Mouse (Mus musculus) heart, adult 2 months (tissue): ENCODE measurements at regions not wholly inside any gene's neighbourhood (a gene's known extent, or its start where the extent isn't known, plus 50 kb on each side); places are given as distances from the start of the nearest gene placed in this dataset.

Source experiments
- CTCF ChIP-seq: fragments of 200-600 bp; IDR thresholded peaks from 2 replicates; pipeline ENCODE4 v1.8.1; 2022; ENCODE audit warnings: antibody characterized with exemption, mild to moderate bottlenecking, moderate library complexity
- EP300 ChIP-seq: fragments of 200-500 bp; IDR thresholded peaks from 2 replicates; pipeline ENCODE4 v1.6.1; 2011; ENCODE audit warnings: low read depth, low read length, control low read depth; ENCODE audit not compliant: insufficient read depth
- POLR2A ChIP-seq: fragments of 200-500 bp; IDR thresholded peaks from 2 replicates; pipeline ENCODE4 v1.6.1; 2011; ENCODE audit warnings: mild to moderate bottlenecking, low read depth, low read length, control low read depth; ENCODE audit not compliant: insufficient read depth

- TF ChIP-seq POLR2A (no peak), CTCF (peak; percentile 45), EP300 (no peak)
Observed at GRCm38 (mm10) chr5:33542000-33542554, 87.4 kb downstream of the Fam53a start.
